Mouse (Mus musculus) midbrain, embryonic 10.5 days (tissue): ENCODE measurements around the gene Galr2. TPM values are rescaled to one million over a fixed set of nuclear protein-coding genes. Genes with fewer than 3 reads are reported as not detected.

Experiments used
- DNase-seq: peaks from one replicate; pipeline ENCODE4 v3.0.0-alpha.2; 2017; ENCODE audit warnings: low spot score
- H3K27ac ChIP-seq: fragments of 300-500 bp; sonication (generic); replicated peaks from 2 replicates; pipeline ENCODE4 v1.5.1; 2016; ENCODE audit warnings: mild to moderate bottlenecking
- H3K27me3 ChIP-seq: fragments of 300-500 bp; sonication (generic); 2 replicates; pipeline ENCODE4 v1.6.1; 2016; ENCODE audit warnings: low read depth, mild to moderate bottlenecking; ENCODE audit not compliant: poor library complexity, severe bottlenecking
- H3K36me3 ChIP-seq: fragments of 300-500 bp; sonication (generic); 2 replicates; pipeline ENCODE4 v1.6.1; 2016; ENCODE audit warnings: mild to moderate bottlenecking, moderate library complexity
- H3K4me1 ChIP-seq: fragments of 300-500 bp; sonication (generic); 2 replicates; pipeline ENCODE4 v1.6.1; 2016
- H3K4me3 ChIP-seq: fragments of 300-500 bp; sonication (generic); 2 replicates; pipeline ENCODE4 v1.5.1; 2016; ENCODE audit warnings: mild to moderate bottlenecking, moderate library complexity
- H3K9me3 ChIP-seq: fragments of 300-500 bp; sonication (generic); replicated peaks from 2 replicates; pipeline ENCODE4 v1.6.1; 2016; ENCODE audit warnings: mild to moderate bottlenecking
- WGBS: fragments of 180-500 bp; shearing (Covaris S2); methylation state at CpG from one replicate; pipeline ENCODE4 v1.1.7; 2016; 5-methylcytosine and 5-hydroxymethylcytosine counted together
- polyA plus RNA-seq: library from polyadenylated mRNA; unstranded; fragments of >200 nt; fragmentation: Nextera tagmentation; extraction: Ambion mirVana; gene quantifications from 2 replicates; pipeline ENCODE4 v1.2.1, GENCODE M21; 2016

The Galr2 gene
- polyA plus RNA-seq, 1 experiment from 2014 or later, result 0.12 TPM

DNA sequence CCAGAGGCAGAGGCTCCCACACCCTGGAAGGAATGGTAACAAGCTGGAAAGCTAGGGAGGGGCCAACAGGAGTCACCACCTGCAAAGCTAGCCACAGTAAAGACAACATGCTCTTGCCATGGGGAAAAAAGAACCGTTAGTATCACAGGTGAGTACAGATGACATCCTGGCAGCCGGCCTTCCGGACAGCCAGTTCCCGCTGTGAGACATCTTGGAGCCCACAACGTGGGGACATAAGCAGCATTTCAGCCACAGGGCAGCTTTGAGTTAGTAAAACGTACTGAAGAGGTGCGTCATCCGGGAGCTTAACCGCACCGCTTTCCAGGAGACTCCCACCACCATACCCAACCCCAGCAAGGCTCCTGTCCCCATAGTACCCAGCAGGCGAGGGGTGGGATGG is 17.5 kb downstream of the Galr2 start:
- no peaks in the 10 kb centered on the region for H3K27me3 ChIP-seq
- no peak for DNase-seq
- H3K4me1 ChIP-seq, result peaks cover 5% of the 10 kb centered on the region; the same call in 1 of the 2 replicates
- no peak overlapping the region for H3K4me3 ChIP-seq
- no peaks in the 10 kb centered on the region for H3K9me3 ChIP-seq
- WGBS, result 88% methylated on average over 11 of the region's 11 CpGs
- peaks cover 97% of the 10 kb centered on the region for H3K36me3 ChIP-seq
- no peak overlapping the region for H3K27ac ChIP-seq

- no peaks in the 10 kb centered on the region for H3K9me3 ChIP-seq
- no peak for DNase-seq
- H3K27ac ChIP-seq, result no peak overlapping the region
- no peaks in the 10 kb centered on the region for H3K27me3 ChIP-seq
- peaks cover 5% of the 10 kb centered on the region; the same call in 1 of the 2 replicates for H3K4me1 ChIP-seq
- WGBS, result 87% methylated on average over 6 of the region's 6 CpGs
- no peak overlapping the region for H3K4me3 ChIP-seq
- peaks cover 97% of the 10 kb centered on the region for H3K36me3 ChIP-seq
Measured at GRCm38 (mm10) chr11:116298621-116299020, 17.9 kb downstream of the Galr2 start.

- Histone ChIP-seq H3K4me3 (peak overlapping the region; percentile 92), H3K36me3 (peaks cover 48% of the 10 kb centered on the region), H3K4me1 (peaks cover 19% of the 10 kb centered on the region), H3K27me3 (peaks cover 21% of the 10 kb centered on the region), H3K27ac (no peak overlapping the region), H3K9me3 (no peaks in the 10 kb centered on the region)
- DNase-seq, result no peak
- 99% methylated on average over 2 of the region's 2 CpGs for WGBS
Measured at GRCm38 (mm10) chr11:116305423-116305822, 24.7 kb downstream of the Galr2 start.

DNA sequence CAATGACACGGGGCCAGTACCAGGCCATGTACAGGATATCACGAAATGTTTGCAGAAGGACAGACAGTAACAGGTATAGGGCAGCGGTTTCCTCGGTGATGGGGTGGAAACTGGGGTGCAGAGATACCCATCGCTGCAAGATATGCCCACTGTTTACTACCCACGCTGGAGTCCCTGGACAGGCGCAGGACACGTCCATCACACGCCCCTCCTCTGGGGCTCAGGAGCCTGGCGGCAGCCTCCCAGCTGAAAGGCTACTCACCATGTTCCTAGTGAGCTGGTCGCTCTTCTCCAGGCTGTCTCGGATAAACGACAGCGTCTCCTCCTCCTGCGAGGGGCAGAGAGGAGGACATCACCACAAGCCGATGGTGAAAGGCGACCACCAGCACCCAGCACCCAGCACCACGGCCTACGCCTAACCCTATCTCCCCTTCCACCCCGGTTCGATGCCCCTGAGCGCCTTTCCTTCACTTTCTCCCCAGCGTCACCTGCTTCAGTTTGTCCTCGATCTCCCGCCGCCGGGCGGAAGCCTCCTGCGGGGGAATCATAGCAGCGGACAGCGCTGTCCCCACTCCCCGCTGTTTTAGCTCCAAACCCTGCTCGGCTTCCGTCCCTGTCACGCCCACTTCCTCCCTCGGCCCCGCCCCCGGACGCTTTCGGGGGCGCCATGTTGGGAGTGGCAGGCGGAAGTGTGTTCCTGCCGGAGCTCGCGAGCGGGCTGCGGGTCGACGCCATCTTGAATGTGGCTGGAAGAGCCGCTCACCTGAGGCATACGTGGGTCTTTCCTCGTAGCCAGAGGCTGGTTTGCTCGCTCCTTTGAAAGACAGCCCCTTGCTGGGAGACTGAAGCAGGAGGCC is 25.6 kb downstream of the Galr2 start:
- H3K27ac ChIP-seq, result peak overlapping the region; percentile 86

DNA sequence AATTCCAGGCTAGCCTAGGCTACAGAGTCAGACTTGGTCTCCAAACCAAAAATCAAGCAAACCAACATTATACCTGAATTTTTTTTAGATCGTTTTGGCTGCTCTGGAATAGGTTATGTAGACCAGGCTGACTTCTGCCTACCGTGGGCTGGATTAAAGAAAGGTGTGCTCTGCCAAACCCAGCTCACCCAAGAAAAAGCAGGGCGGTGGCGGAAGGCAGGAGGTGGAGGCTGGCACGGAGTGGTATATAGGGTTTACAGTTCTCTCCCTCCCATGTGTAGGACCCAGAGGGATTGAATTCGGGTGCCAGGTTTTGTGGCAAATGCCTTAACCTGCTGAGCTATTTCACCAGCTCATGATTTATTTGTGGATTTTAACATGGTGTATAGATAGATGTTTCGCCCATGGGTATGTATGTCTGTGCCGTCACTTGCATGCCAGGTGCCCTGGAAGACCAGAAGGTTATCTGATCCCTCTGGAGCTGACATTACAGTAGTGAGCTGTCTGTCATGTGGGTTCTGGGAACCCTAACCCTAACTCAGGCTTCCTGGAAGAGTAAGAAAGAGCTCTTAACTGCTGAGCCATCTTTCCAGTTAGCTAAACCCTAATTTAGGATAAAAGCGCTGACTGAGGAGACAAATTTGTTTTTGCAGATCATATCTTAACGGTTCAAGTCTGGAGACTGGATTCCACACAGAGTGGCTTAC is 26.4 kb downstream of the Galr2 start, which contains the start of gene Exoc7:
Gene Exoc7 (minus strand): TSS at position 215 of the 707 bp plus-strand sequence.
- Histone ChIP-seq H3K36me3 (peaks cover 31% of the 10 kb centered on the region), H3K4me3 (peak within 1 kb of the TSS; percentile 92), H3K4me1 (peaks cover 19% of the 10 kb centered on the region), H3K27ac (peak within 1 kb of the TSS; percentile 86), H3K27me3 (peaks cover 21% of the 10 kb centered on the region), H3K9me3 (no peaks in the 10 kb centered on the region)
- no peak for DNase-seq
- 83% methylated on average over 10 of the region's 10 CpGs for WGBS

More for the DNA sequence above, 25.6 kb downstream of the Galr2 start:
- 3% methylated on average over 53 of the region's 53 CpGs for WGBS
- Histone ChIP-seq H3K36me3 (peaks cover 39% of the 10 kb centered on the region), H3K4me1 (peaks cover 19% of the 10 kb centered on the region), H3K4me3 (peak overlapping the region; percentile 92), H3K27me3 (peaks cover 21% of the 10 kb centered on the region), H3K9me3 (no peaks in the 10 kb centered on the region)
- peak; percentile 95 for DNase-seq

DNA sequence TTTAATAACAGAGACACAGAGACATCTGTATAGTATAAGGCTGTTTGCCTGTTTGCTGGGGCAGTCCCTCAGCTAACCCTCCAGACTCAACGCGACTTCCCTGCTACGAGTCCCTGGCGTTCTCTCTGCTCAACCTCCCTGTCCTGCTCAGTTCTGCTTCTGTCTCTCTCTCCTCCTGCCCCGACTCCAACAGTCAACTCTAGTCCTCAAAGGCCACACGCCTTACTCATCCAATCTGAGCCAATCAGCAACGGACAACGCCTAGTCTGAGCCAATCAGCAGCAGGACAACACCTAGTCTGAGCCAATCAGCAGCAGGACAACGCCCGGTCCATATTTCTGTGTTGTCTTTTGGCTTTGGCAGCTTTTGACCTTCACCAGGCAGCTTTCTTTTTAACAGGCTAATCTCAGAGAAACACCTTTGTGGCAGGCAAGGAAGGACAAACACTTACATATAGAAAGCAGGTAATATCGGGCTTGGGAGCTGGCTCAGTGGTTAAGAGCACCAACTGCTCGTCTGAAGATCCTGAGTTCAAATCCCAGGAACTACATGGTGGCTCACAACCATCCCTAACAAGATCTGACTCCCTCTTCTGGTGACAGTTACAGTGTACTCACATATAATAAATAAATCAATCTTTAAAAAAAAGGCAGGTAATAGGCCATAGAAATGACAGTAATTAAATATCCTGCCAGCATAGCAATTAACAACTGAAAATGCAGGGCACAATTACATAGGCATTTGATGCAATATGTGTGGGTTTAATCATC is 27.2 kb downstream of the Galr2 start:
- Histone ChIP-seq H3K27ac (no peak overlapping the region), H3K36me3 (peaks cover 24% of the 10 kb centered on the region), H3K4me1 (peaks cover 24% of the 10 kb centered on the region), H3K9me3 (no peaks in the 10 kb centered on the region), H3K27me3 (peaks cover 21% of the 10 kb centered on the region), H3K4me3 (no peak overlapping the region)
- no peak for DNase-seq
- 93% methylated on average over 12 of the region's 12 CpGs for WGBS

GRCm38 (mm10) chr11:116309601-116310000 is 28.9 kb downstream of the Galr2 start:
- no peaks in the 10 kb centered on the region for H3K9me3 ChIP-seq
- no peak for DNase-seq
- peaks cover 28% of the 10 kb centered on the region for H3K4me1 ChIP-seq
- H3K36me3 ChIP-seq, result peaks cover 7% of the 10 kb centered on the region
- H3K27me3 ChIP-seq, result peaks cover 21% of the 10 kb centered on the region
- H3K4me3 ChIP-seq, result no peak overlapping the region
- 88% methylated on average over 3 of the region's 3 CpGs for WGBS
- no peak overlapping the region for H3K27ac ChIP-seq

GRCm38 (mm10) chr11:116311169-116311568 is 30.4 kb downstream of the Galr2 start:
- H3K4me1 ChIP-seq, result peaks cover 30% of the 10 kb centered on the region
- H3K36me3 ChIP-seq, result no peaks in the 10 kb centered on the region
- no peak overlapping the region for H3K4me3 ChIP-seq
- no peaks in the 10 kb centered on the region for H3K9me3 ChIP-seq
- DNase-seq, result no peak
- 70% methylated on average over 8 of the region's 8 CpGs for WGBS
- H3K27ac ChIP-seq, result no peak overlapping the region
- H3K27me3 ChIP-seq, result peaks cover 29% of the 10 kb centered on the region

GRCm38 (mm10) chr11:116312359-116312758 is 31.6 kb downstream of the Galr2 start:
- peaks cover 32% of the 10 kb centered on the region for H3K27me3 ChIP-seq
- H3K4me3 ChIP-seq, result no peak overlapping the region
- DNase-seq, result peak; percentile 44
- WGBS, result 58% methylated on average over 8 of the region's 8 CpGs
- no peaks in the 10 kb centered on the region for H3K36me3 ChIP-seq
- peaks cover 20% of the 10 kb centered on the region for H3K4me1 ChIP-seq
- no peaks in the 10 kb centered on the region for H3K9me3 ChIP-seq
- H3K27ac ChIP-seq, result 0 out of 2 replicates have a peak overlapping the region, but pooled peaks have one; percentile 42

GRCm38 (mm10) chr11:116318719-116319659 is 38.2 kb downstream of the Galr2 start:
- 2% methylated on average over 41 of the region's 41 CpGs for WGBS
- Histone ChIP-seq H3K27me3 (peaks cover 48% of the 10 kb centered on the region), H3K4me1 (peaks cover 29% of the 10 kb centered on the region), H3K4me3 (peak overlapping the region; percentile 60), H3K36me3 (no peaks in the 10 kb centered on the region), H3K9me3 (no peaks in the 10 kb centered on the region), H3K27ac (peak overlapping the region; percentile 87)
- peak; percentile 88 for DNase-seq

DNA sequence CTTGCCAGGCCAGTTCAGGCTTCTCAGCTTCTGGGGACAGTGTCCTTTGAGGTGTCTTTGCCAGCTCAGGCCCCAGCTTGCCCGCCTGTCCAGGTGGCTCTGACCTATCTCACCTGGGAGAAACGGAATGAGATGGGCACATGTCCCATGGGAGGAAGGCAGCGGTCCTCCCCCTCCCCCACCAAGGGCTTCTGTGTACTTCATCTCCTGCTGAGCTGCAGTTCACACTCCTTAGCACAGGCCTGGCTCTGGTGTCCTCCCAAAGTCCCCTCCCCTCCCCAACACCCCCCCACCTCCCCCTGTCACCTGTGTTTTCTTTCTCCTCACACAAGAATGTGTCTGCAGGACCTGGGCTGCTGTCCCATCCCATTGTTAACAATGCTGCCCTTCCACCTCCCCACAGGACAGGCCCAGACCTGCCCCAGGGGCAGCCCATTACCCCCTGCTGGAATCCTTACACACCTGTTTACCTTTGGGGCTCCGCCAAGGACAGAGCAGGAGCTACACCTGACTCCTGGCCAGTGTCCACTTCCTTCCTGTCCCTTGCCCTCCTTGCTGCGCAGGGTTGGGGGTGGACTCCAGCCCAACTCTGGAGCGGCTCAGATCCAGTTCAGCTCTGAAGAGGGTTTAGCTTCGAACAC is 46.3 kb downstream of the Galr2 start:
- DNase-seq, result no peak
- peaks cover 47% of the 10 kb centered on the region for H3K4me1 ChIP-seq
- peak overlapping the region; percentile 49 for H3K27ac ChIP-seq

More for the DNA sequence above, 46.3 kb downstream of the Galr2 start:
- Histone ChIP-seq H3K36me3 (no peaks in the 10 kb centered on the region), H3K9me3 (no peaks in the 10 kb centered on the region), H3K4me3 (no peak overlapping the region), H3K27me3 (peaks cover 18% of the 10 kb centered on the region)
- WGBS, result 66% methylated on average over 7 of the region's 7 CpGs
